Mouse (Mus musculus) midbrain, embryonic 14.5 days (tissue): ENCODE results near the gene Gzmd. TPM values are rescaled to one million over a fixed set of nuclear protein-coding genes. Genes with fewer than 3 reads are reported as not detected.
"Not testable (repeated sequence)": the region's sequence is repeated elsewhere in the genome, so short reads cannot be mapped to it uniquely, and the experiment has no call there.

Experiments used
- ATAC-seq: fragments of 200-750 bp; cut with Nextera tagmentation; 2 replicates; pipeline ENCODE4 v1.8.0; 2017; ENCODE audit warnings: moderate number of reproducible peaks, moderate library complexity; ENCODE audit not compliant: low FRiP score, low TSS enrichment
- DNase-seq: peaks from one replicate; pipeline ENCODE4 v3.0.0-alpha.2; 2015
- H3K27ac ChIP-seq: fragments of 300-500 bp; sonication (generic); replicated peaks from 2 replicates; pipeline ENCODE4 v1.5.1; 2014; ENCODE audit warnings: mild to moderate bottlenecking, low read depth, low read length, moderate library complexity
- H3K27me3 ChIP-seq: fragments of 300-500 bp; sonication (generic); 2 replicates; pipeline ENCODE4 v1.6.1; 2014; ENCODE audit warnings: low read length, control low read depth, mixed read lengths; ENCODE audit not compliant: control insufficient read depth, insufficient read depth
- H3K36me3 ChIP-seq: fragments of 300-500 bp; sonication (generic); 2 replicates; pipeline ENCODE4 v1.6.1; 2014; ENCODE audit warnings: low read length, control low read depth; ENCODE audit not compliant: control insufficient read depth, insufficient read depth
- H3K4me1 ChIP-seq: fragments of 300-500 bp; sonication (generic); 2 replicates; pipeline ENCODE4 v1.6.1; 2014; ENCODE audit warnings: mild to moderate bottlenecking, antibody characterized with exemption, low read length, control low read depth; ENCODE audit not compliant: control insufficient read depth, insufficient read depth
- H3K4me2 ChIP-seq: fragments of 300-500 bp; sonication (generic); 2 replicates; pipeline ENCODE4 v1.6.1; 2014; ENCODE audit warnings: mild to moderate bottlenecking, low read length, moderate library complexity
- H3K4me3 ChIP-seq: fragments of 300-500 bp; sonication (generic); replicated peaks from 2 replicates; pipeline ENCODE4 v1.5.1; 2014; ENCODE audit warnings: low read depth, low read length
- H3K9ac ChIP-seq: fragments of 300-500 bp; sonication (generic); replicated peaks from 2 replicates; pipeline ENCODE4 v1.6.1; 2014; ENCODE audit warnings: mild to moderate bottlenecking, low read length, moderate library complexity
- H3K9me3 ChIP-seq: fragments of 300-500 bp; sonication (generic); 2 replicates; pipeline ENCODE4 v1.6.1; 2016; ENCODE audit warnings: low read length, control low read depth, mixed read lengths; ENCODE audit not compliant: control insufficient read depth
- WGBS: fragments of 180-500 bp; shearing (Covaris S2); extraction: QIAGEN DNeasy Blood & Tissue Kit; methylation state at CpG from one replicate; pipeline ENCODE4 v1.1.7; 2014; 5-methylcytosine and 5-hydroxymethylcytosine counted together
- polyA plus RNA-seq: library from polyadenylated mRNA; unstranded; fragments of >200 nt; fragmentation: Nextera tagmentation; extraction: Ambion mirVana; gene quantifications from 2 replicates; pipeline ENCODE4 v1.2.1, GENCODE M21; 2014

Gzmd gene
- not detected in 2 replicates for polyA plus RNA-seq

GRCm38 (mm10) chr14:56132508-56132907, at the start of gene Gzmd:
Gene Gzmd, minus strand, starts transcription at chr14:56132608.
- WGBS: 84% methylated on average over 2 of the region's 2 CpGs

GRCm38 (mm10) chr14:56177651-56178050, 45.2 kb upstream of the Gzmd start:
- not testable (repeated sequence) for H3K4me1 ChIP-seq, H3K4me2 ChIP-seq, ATAC-seq, H3K27me3 ChIP-seq, H3K9ac ChIP-seq, H3K4me3 ChIP-seq, H3K9me3 ChIP-seq, H3K36me3 ChIP-seq, H3K27ac ChIP-seq
- peak; percentile 61 for DNase-seq
- WGBS: 34% methylated on average over 8 of the region's 8 CpGs

More at GRCm38 (mm10) chr14:56132508-56132907, at the start of gene Gzmd:
- H3K4me1 ChIP-seq, H3K9ac ChIP-seq, H3K27me3 ChIP-seq, DNase-seq, H3K9me3 ChIP-seq, H3K4me3 ChIP-seq, ATAC-seq, H3K4me2 ChIP-seq, H3K27ac ChIP-seq, H3K36me3 ChIP-seq: not testable (repeated sequence)

- no peaks in the 10 kb centered on the region for H3K9me3 ChIP-seq
Measured at GRCm38 (mm10) chr14:56174499-56174898, 42.1 kb upstream of the Gzmd start, which contains the start of gene Gzmn. Gene Gzmn, minus strand, starts transcription at chr14:56174599.

GRCm38 (mm10) chr14:56173396-56173795, 41.0 kb upstream of the Gzmd start:
- H3K9ac ChIP-seq: no peak overlapping the region
- H3K9me3 ChIP-seq: no peaks in the 10 kb centered on the region
- H3K4me2 ChIP-seq: no peak overlapping the region
- DNase-seq (no peak), ATAC-seq (no peak)
- no peaks in the 10 kb centered on the region for H3K36me3 ChIP-seq
- 92% methylated on average over 6 of the region's 6 CpGs for WGBS
- H3K4me1 ChIP-seq: no peaks in the 10 kb centered on the region
- H3K27me3 ChIP-seq: no peaks in the 10 kb centered on the region
- no peak overlapping the region for H3K4me3 ChIP-seq
- no peak overlapping the region for H3K27ac ChIP-seq

More at GRCm38 (mm10) chr14:56174499-56174898, 42.1 kb upstream of the Gzmd start, which contains the start of gene Gzmn:
- Histone ChIP-seq H3K27me3 (no peaks in the 10 kb centered on the region), H3K4me2 (no peak within 1 kb of the TSS), H3K4me3 (no peak within 1 kb of the TSS), H3K36me3 (no peaks in the 10 kb centered on the region), H3K9ac (no peak within 1 kb of the TSS), H3K27ac (no peak within 1 kb of the TSS), H3K4me1 (no peaks in the 10 kb centered on the region)
- ATAC-seq: no peak
- DNase-seq: no peak
- 93% methylated on average over 5 of the region's 5 CpGs for WGBS

GRCm38 (mm10) chr14:56172744-56173143, 40.3 kb upstream of the Gzmd start:
- 94% methylated on average over 5 of the region's 5 CpGs for WGBS

GRCm38 (mm10) chr14:56168009-56168408, 35.6 kb upstream of the Gzmd start:
- no peak for DNase-seq

More at GRCm38 (mm10) chr14:56172744-56173143, 40.3 kb upstream of the Gzmd start:
- ATAC-seq: no peak
- no peak for DNase-seq
- Histone ChIP-seq H3K27me3 (no peaks in the 10 kb centered on the region), H3K9me3 (no peaks in the 10 kb centered on the region), H3K4me2 (no peak overlapping the region), H3K36me3 (no peaks in the 10 kb centered on the region), H3K4me1 (no peaks in the 10 kb centered on the region), H3K4me3 (no peak overlapping the region), H3K27ac (no peak overlapping the region), H3K9ac (no peak overlapping the region)

GRCm38 (mm10) chr14:56162109-56162508, 29.7 kb upstream of the Gzmd start:
- ATAC-seq (no peak), DNase-seq (no peak)
- no peaks in the 10 kb centered on the region for H3K27me3 ChIP-seq

More at GRCm38 (mm10) chr14:56168009-56168408, 35.6 kb upstream of the Gzmd start:
- Histone ChIP-seq H3K4me1 (no peaks in the 10 kb centered on the region), H3K27ac (no peak overlapping the region), H3K9ac (no peak overlapping the region), H3K4me2 (no peak overlapping the region), H3K36me3 (no peaks in the 10 kb centered on the region), H3K27me3 (no peaks in the 10 kb centered on the region), H3K4me3 (no peak overlapping the region), H3K9me3 (no peaks in the 10 kb centered on the region)
- ATAC-seq: no peak
- WGBS: 85% methylated on average over 6 of the region's 6 CpGs

GRCm38 (mm10) chr14:56159479-56159878, 27.1 kb upstream of the Gzmd start, which contains the start of gene Gzmg:
Gene Gzmg, minus strand, starts transcription at chr14:56159579.
- 83% methylated on average over 2 of the region's 2 CpGs for WGBS
- not testable (repeated sequence) for H3K4me3 ChIP-seq, H3K27me3 ChIP-seq, H3K4me1 ChIP-seq, H3K9ac ChIP-seq, H3K27ac ChIP-seq, ATAC-seq, DNase-seq, H3K4me2 ChIP-seq, H3K9me3 ChIP-seq, H3K36me3 ChIP-seq

More at GRCm38 (mm10) chr14:56162109-56162508, 29.7 kb upstream of the Gzmd start:
- H3K4me2 ChIP-seq: no peak overlapping the region
- no peak overlapping the region for H3K27ac ChIP-seq
- WGBS: 93% methylated on average over 2 of the region's 2 CpGs
- no peak overlapping the region for H3K9ac ChIP-seq
- no peaks in the 10 kb centered on the region for H3K9me3 ChIP-seq
- no peaks in the 10 kb centered on the region for H3K36me3 ChIP-seq
- no peaks in the 10 kb centered on the region for H3K4me1 ChIP-seq
- H3K4me3 ChIP-seq: no peak overlapping the region

GRCm38 (mm10) chr14:56155340-56155739, 22.9 kb upstream of the Gzmd start:
- H3K9ac ChIP-seq: no peak overlapping the region
- no peaks in the 10 kb centered on the region for H3K36me3 ChIP-seq
- no peaks in the 10 kb centered on the region for H3K9me3 ChIP-seq
- H3K4me1 ChIP-seq: no peaks in the 10 kb centered on the region
- no peak overlapping the region for H3K4me2 ChIP-seq
- H3K27me3 ChIP-seq: no peaks in the 10 kb centered on the region
- no peak overlapping the region for H3K27ac ChIP-seq
- DNase-seq (no peak), ATAC-seq (no peak)
- H3K4me3 ChIP-seq: no peak overlapping the region
- WGBS: 71% methylated on average over 2 of the region's 2 CpGs
